Mouse (Mus musculus): ENCODE results near the gene Gm20388.
A peak's percentile ranks its signal among the peaks of the same experiment; 100 is the strongest.

The Gm20388 gene

DNA sequence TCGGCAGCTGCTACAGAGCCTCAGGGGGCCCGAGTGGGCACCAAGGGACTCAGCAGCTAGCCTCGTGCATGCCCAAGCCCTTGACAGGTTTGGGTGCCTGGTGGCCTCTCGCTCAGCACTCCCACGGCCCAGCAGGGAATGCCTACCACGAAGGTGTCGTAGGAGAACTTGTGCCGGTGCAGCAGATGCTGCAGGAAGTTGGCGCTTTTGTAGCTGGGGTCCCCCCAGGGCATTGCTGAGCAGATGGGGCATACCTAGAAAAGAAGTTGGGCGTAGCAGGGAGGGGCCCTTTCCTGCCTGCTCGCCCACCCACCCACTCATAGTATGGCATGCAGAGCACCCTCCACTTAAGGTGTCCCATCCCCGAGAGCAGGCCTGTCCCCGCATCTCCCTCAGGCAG is 2557.2 kb downstream of the Gm20388 start:
- DNase-seq (ENCODE audit: low spot score) = no peak

- no peak for DNase-seq (ENCODE audit: low spot score)
These were observed 2558.8 kb downstream of the Gm20388 start for GRCm38 (mm10) chr8:122469407-122469806.

GRCm38 (mm10) chr8:122469965-122470364 is 2559.3 kb downstream of the Gm20388 start:
- DNase-seq (ENCODE audit: low spot score) = no peak

- no peak for DNase-seq (ENCODE audit: low spot score)
These were observed 2560.1 kb downstream of the Gm20388 start for GRCm38 (mm10) chr8:122470691-122471090.

- DNase-seq (ENCODE audit: low spot score) = no peak
These were observed 2563.3 kb downstream of the Gm20388 start for GRCm38 (mm10) chr8:122473911-122474421.

DNA sequence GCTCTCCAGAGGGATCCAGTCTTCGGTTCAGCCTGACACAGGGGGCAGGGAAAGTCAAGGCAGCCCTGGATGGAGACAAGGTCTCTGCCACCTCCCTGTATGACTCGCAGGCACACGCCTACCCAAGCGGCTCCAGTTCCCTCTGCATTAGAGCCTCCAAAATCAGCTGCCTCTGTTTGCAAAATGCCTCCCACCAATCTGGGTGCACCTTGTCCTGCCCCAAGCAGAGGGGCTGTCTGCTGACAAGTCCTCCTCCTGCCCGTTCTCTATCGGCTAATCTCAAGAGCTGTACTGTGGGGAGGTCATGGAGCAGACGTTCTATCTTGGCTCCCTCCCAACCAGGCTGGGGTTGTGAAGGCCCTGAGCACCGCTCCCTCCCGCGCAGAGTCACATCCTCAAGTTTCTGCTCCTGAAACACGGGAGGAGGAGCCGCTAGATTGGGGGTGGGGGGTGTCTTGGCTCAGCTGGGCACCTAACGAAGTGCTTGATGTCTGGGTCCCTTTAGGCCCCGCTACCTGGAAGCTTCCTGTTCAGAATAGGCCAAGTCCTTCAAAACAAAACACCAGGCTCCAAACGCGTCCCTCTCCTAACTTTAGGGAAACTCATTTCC is 2564.4 kb downstream of the Gm20388 start:
- DNase-seq (ENCODE audit: low spot score) = no peak

GRCm38 (mm10) chr8:122475580-122476320 is 2565.1 kb downstream of the Gm20388 start, which contains the start of the genes Rnf166 and Ctu2:
Gene Rnf166, minus strand, starts transcription at chr8:122476064.
Gene Ctu2, plus strand, starts transcription at chr8:122476143.
- peak; percentile 97 for DNase-seq (ENCODE audit: low spot score)

DNA sequence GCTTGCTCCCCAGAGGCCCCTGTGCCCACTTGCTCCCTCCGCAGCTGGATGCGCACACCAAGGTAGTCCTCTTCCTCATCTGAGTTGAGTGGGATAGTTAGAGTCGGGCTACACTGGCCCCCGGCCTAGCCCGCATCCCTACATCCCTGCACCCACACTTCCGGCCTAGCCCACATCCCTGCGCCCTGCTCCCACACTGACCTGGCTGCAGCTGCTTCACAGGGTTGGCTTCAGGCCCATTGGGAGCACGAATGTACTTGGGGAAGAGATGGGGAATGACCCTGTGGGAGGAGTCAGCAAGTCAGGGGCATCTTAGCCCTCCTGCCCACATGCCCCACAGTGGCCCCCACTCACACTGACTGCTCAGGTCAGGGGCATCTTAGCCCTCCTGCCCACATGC is 2571.8 kb downstream of the Gm20388 start:
- no peak for DNase-seq (ENCODE audit: low spot score)

GRCm38 (mm10) chr8:122483877-122484276 is 2573.2 kb downstream of the Gm20388 start:
- DNase-seq (ENCODE audit: low spot score) = no peak

- no peak for DNase-seq (ENCODE audit: low spot score)
These were observed 2574.2 kb downstream of the Gm20388 start for GRCm38 (mm10) chr8:122484831-122485230.

GRCm38 (mm10) chr8:122488387-122488786 is 2577.7 kb downstream of the Gm20388 start:
- no peak for DNase-seq (ENCODE audit: low spot score)

DNA sequence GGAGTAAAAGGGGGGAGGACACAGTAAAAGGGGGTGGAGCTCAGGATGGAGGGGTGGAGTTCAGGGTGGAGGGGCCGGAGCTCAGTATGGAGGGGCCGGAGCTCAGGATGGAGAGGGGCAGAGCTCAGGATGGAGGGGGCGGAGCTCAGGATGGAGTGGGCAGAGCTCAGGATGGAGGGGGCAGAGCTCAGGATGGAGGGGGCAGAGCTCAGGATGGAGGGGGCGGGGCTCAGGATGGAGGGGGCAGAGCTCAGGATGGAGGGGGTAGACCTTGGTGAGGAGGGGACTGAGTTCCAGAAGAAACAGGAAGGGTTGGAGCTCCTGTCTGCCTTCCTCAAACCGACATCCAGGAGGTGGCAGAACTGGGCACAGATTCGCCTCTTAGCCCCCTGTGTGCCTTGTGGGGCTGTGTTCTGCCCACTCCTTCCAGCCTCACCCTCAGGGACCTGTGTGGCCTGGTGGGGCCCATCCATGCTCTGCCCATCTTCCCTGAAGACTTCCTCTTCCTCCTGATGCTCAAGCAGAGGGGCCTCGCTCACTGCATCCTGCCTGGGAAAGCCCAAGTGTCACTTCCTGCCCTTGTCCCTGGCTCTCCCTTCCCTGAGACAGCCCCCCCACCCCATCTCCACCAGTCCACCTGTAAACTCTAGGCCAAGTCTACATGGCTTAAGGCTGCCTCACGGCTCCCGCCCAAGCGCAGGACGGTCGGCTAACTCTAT is 2586.5 kb downstream of the Gm20388 start:
- no peak for DNase-seq (ENCODE audit: low spot score)

DNA sequence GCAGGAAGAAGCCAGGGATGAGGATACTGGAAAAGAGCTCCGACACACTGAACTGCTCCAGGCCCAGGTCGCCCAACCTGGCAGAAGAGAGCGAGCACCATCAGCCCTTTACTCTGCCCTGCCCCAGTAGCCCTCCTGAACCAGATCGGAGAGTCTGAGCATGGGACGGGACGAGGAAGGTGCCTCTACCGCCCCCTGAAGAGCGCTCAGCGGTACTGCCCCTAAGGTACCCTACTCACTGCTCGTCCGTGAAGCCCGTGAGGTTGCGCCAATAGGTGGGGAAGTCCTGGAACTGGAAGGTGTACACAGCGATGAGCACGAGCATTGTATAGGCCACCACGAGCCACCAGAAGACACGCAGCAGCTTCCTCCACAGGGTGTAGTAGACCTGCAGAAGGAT is 2587.3 kb downstream of the Gm20388 start:
- DNase-seq (ENCODE audit: low spot score) = no peak

DNA sequence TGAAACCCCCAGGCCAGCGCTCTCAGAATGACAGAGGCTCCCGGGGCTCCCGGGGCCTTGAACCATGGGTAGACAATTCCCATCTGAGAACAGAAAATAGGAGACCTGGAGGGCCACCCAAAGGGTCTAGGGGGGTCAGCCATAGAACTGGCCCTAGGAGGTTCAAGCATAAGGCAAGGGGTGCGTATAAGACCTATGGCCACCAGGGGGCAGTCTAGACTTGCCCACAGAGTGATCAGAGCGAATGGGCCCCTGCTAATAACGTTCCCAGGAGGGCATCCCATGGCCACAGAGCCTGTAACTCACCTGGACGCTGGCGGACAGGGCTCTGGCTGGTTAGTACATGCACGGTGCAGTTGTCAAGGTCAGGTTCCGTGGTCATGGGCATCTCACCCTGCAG is 2590.2 kb downstream of the Gm20388 start:
- peak; percentile 83 for DNase-seq (ENCODE audit: low spot score)

- no peak for DNase-seq (ENCODE audit: low spot score)
These were observed 2600.9 kb downstream of the Gm20388 start for GRCm38 (mm10) chr8:122511552-122511951.

- DNase-seq (ENCODE audit: low spot score) = no peak
These were observed 2601.8 kb downstream of the Gm20388 start for GRCm38 (mm10) chr8:122512392-122512791.

- DNase-seq (ENCODE audit: low spot score) = no peak
These were observed 2605.1 kb downstream of the Gm20388 start for GRCm38 (mm10) chr8:122515699-122516098.

DNA sequence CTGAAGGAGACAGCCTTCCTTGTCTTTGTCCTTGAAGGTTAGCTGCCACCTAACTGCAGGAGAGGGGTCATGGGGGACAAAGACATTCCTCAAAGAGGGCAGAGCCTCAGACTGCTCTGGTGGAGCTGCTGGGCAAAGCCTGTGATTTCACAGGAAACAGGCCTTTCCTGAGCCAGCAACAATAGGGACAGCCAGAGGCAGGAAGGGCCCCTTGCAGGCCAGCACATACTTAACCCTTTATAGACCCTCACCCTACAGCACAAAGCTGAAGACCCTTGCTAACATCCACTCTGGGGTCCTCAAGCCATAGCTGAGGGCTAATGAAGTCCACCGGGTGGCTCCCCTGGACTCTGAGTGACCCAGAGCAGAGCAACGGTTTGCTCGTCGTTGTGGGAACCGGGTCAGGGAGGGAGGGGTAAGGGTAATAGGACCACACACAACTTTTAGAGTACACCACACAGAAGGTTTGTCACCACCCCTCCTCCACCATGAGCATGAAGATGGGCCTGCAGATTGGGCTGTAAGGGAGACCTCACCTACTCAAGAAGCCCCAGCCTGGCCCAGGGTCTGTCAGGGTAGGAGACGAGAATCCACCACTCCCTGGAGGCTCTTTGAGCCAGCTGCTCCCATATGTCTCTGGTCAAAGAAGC is 2607.0 kb downstream of the Gm20388 start:
- no peak for DNase-seq (ENCODE audit: low spot score)

- no peak for DNase-seq (ENCODE audit: low spot score)
These were observed 2610.0 kb downstream of the Gm20388 start for GRCm38 (mm10) chr8:122520611-122521010.

DNA sequence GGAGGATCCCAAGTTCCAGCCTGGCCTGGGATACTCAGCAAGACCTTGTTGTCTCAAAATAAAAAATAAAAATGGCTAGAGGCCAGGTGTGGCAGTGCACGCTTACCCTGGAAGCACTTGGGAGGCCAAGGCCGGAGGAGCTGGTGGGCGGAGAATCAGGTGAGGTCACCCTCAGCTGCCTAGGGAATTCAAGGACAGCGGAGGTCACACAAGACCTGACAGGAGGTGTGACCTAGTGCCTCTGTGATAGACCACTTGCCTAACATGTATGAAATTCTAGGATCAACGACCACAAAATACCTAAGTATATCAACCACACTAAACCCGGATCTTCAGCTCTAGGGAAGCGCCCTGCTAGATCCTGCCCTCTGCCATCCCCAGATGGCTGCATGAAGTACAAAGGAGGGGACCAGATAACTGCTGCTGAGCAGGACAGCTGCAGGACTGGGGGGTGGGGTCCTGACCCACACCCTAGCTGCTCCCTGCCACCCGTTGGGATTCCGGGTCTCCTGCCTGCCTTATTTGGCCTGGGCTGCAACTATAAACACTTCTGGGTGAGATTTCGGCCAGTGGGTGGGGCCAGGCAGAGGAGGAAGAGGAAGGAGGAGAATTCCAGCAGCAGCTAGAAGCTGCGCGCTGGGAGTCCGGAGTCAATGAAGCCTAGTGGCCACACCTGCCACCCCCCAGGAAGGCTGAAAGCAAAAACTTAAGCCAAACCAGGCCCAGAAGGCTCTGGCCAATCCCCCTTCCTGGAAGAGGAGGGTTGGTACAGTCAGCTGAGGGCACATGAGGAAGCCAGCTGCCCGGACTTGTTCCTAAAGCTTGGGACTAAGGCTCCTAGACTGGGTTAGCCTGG is 2612.4 kb downstream of the Gm20388 start:
- DNase-seq (ENCODE audit: low spot score) = no peak

DNA sequence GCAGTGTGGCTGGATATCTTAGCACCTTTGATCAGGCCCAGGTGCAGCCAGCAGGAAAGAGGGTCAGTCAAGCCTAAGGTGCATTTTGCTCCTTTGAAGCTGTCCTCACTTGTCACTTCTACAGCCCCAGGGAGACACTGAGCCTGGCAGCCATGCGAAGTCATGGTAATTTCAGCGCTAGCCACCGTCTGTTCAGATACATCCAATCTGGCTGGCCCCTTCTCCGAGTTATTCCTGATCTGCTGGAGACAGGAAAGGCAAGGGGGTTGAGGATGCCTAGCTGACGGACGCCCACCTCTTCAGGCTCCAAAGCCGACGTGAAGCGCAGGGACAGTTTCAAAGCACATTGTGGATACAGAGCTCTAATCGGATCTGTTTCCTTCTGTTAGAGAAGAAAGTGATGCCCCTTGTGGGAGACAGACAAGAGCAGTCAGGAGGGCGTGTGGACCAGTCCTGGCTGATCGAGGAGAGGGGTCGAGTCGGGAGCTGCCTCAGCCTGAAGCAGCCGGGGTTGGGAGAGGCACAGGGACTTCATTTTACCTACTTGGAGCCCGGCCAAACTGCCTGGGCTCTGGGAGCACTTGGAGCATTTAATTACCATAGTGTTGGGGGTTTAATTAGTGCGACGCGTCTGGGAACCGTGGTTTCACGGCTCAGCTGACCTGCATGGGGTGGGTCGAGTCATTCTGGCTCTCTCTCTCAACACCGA is 2613.2 kb downstream of the Gm20388 start:
- no peak for DNase-seq (ENCODE audit: low spot score)

Data from ovary, postnatal 14 days (tissue).